Mouse (Mus musculus) embryonic facial prominence, embryonic 12.5 days (tissue): Measurements from ENCODE around the gene Tcp10c. TPM values are rescaled to one million over a fixed set of nuclear protein-coding genes. Genes with fewer than 3 reads are reported as not detected.
"Not testable (repeated sequence)": the region's sequence is repeated elsewhere in the genome, so short reads cannot be mapped to it uniquely, and the experiment has no call there.

Source experiments
- ATAC-seq: fragments of 200-750 bp; cut with Nextera tagmentation; 2 replicates; pipeline ENCODE4 v1.8.0; 2017; ENCODE audit not compliant: insufficient number of reproducible peaks, insufficient read depth, low FRiP score, low TSS enrichment
- H3K27ac ChIP-seq: fragments of 300-500 bp; sonication (generic); 2 replicates; pipeline ENCODE4 v1.5.1; 2016; ENCODE audit warnings: mild to moderate bottlenecking
- H3K27me3 ChIP-seq: fragments of 300-500 bp; sonication (generic); 2 replicates; pipeline ENCODE4 v1.6.1; 2016; ENCODE audit warnings: mild to moderate bottlenecking, moderate library complexity
- H3K36me3 ChIP-seq: fragments of 300-500 bp; sonication (generic); 2 replicates; pipeline ENCODE4 v1.6.1; 2016; ENCODE audit warnings: mild to moderate bottlenecking
- H3K4me1 ChIP-seq: fragments of 300-500 bp; sonication (generic); 2 replicates; pipeline ENCODE4 v1.6.1; 2016
- H3K4me2 ChIP-seq: fragments of 300-500 bp; sonication (generic); replicated peaks from 2 replicates; pipeline ENCODE4 v1.6.1; 2016; ENCODE audit warnings: mild to moderate bottlenecking, moderate library complexity
- H3K4me3 ChIP-seq: fragments of 300-500 bp; sonication (generic); 2 replicates; pipeline ENCODE4 v1.5.1; 2016; ENCODE audit warnings: mild to moderate bottlenecking
- H3K9ac ChIP-seq: fragments of 300-500 bp; sonication (generic); 2 replicates; pipeline ENCODE4 v1.6.1; 2016; ENCODE audit warnings: mild to moderate bottlenecking, moderate library complexity
- H3K9me3 ChIP-seq: fragments of 300-500 bp; sonication (generic); 2 replicates; pipeline ENCODE4 v1.6.1; 2016; ENCODE audit warnings: mild to moderate bottlenecking, moderate library complexity
- WGBS: fragments of 180-500 bp; shearing (Covaris S2); methylation state at CpG from one replicate; pipeline ENCODE4 v1.1.7; 2016; 5-methylcytosine and 5-hydroxymethylcytosine counted together
- polyA plus RNA-seq: library from polyadenylated mRNA; unstranded; fragments of >200 nt; fragmentation: Nextera tagmentation; extraction: Ambion mirVana; gene quantifications from 2 replicates; pipeline ENCODE4 v1.2.1, GENCODE M21; 2016

The Tcp10c gene
- polyA plus RNA-seq, 1 experiment from 2014 or later: not detected

GRCm38 (mm10) chr17:13402118-13402517 is 47.7 kb downstream of the Tcp10c start:
- H3K9ac ChIP-seq, H3K27ac ChIP-seq, H3K36me3 ChIP-seq, H3K4me3 ChIP-seq, ATAC-seq, H3K4me1 ChIP-seq, H3K4me2 ChIP-seq, H3K27me3 ChIP-seq: not testable (repeated sequence)
- peaks cover 28% of the 10 kb centered on the region for H3K9me3 ChIP-seq

- H3K36me3 ChIP-seq, H3K9ac ChIP-seq, H3K27me3 ChIP-seq, H3K4me2 ChIP-seq, H3K4me1 ChIP-seq, H3K4me3 ChIP-seq, H3K27ac ChIP-seq, ATAC-seq: not testable (repeated sequence)
- WGBS: 75% methylated on average over 5 of the region's 5 CpGs
- peaks cover 20% of the 10 kb centered on the region; the same call in 1 of the 2 replicates for H3K9me3 ChIP-seq
These were observed 49.3 kb downstream of the Tcp10c start for GRCm38 (mm10) chr17:13403527-13404131.

GRCm38 (mm10) chr17:13406023-13406422 is 51.7 kb downstream of the Tcp10c start:
- 0 out of 2 replicates have a peak, but pooled peaks cover 10% of the 10 kb centered on the region for H3K9me3 ChIP-seq
- H3K4me1 ChIP-seq, H3K9ac ChIP-seq, H3K27ac ChIP-seq, H3K36me3 ChIP-seq, ATAC-seq, H3K27me3 ChIP-seq, H3K4me3 ChIP-seq, H3K4me2 ChIP-seq: not testable (repeated sequence)
- 80% methylated on average over 3 of the region's 3 CpGs for WGBS

GRCm38 (mm10) chr17:13406701-13407100 is 52.3 kb downstream of the Tcp10c start:
- H3K4me3 ChIP-seq, ATAC-seq: not testable (repeated sequence)
- 88% methylated on average over 6 of the region's 6 CpGs for WGBS

GRCm38 (mm10) chr17:13407621-13408256 is 53.4 kb downstream of the Tcp10c start:
- not testable (repeated sequence) for H3K4me3 ChIP-seq, H3K9ac ChIP-seq, H3K4me1 ChIP-seq, H3K4me2 ChIP-seq, H3K27me3 ChIP-seq, H3K27ac ChIP-seq, H3K36me3 ChIP-seq
- WGBS: 87% methylated on average over 3 of the region's 4 CpGs
- H3K9me3 ChIP-seq: 0 out of 2 replicates have a peak, but pooled peaks cover 10% of the 10 kb centered on the region
- peak; percentile 68 for ATAC-seq

More at GRCm38 (mm10) chr17:13406701-13407100, 52.3 kb downstream of the Tcp10c start:
- not testable (repeated sequence) for H3K9ac ChIP-seq, H3K27me3 ChIP-seq, H3K4me2 ChIP-seq, H3K27ac ChIP-seq, H3K36me3 ChIP-seq, H3K4me1 ChIP-seq
- H3K9me3 ChIP-seq: 0 out of 2 replicates have a peak, but pooled peaks cover 10% of the 10 kb centered on the region

GRCm38 (mm10) chr17:13408257-13408633 is 53.9 kb downstream of the Tcp10c start:
- WGBS: 91% methylated on average over 11 of the region's 11 CpGs
- H3K4me3 ChIP-seq, H3K27me3 ChIP-seq, H3K27ac ChIP-seq, H3K36me3 ChIP-seq, ATAC-seq, H3K4me2 ChIP-seq, H3K4me1 ChIP-seq, H3K9ac ChIP-seq: not testable (repeated sequence)
- H3K9me3 ChIP-seq: 0 out of 2 replicates have a peak, but pooled peaks cover 10% of the 10 kb centered on the region

- not testable (repeated sequence) for H3K4me2 ChIP-seq, H3K36me3 ChIP-seq, H3K27ac ChIP-seq, ATAC-seq, H3K4me1 ChIP-seq, H3K9ac ChIP-seq, H3K4me3 ChIP-seq, H3K27me3 ChIP-seq, H3K9me3 ChIP-seq
- 93% methylated on average over 10 of the region's 12 CpGs for WGBS
These were observed 66.7 kb downstream of the Tcp10c start for GRCm38 (mm10) chr17:13421022-13421591.

GRCm38 (mm10) chr17:13422638-13423037 is 68.3 kb downstream of the Tcp10c start:
- not testable (repeated sequence) for H3K4me1 ChIP-seq, H3K27ac ChIP-seq, H3K27me3 ChIP-seq, H3K9ac ChIP-seq, H3K4me2 ChIP-seq, H3K36me3 ChIP-seq, H3K9me3 ChIP-seq, H3K4me3 ChIP-seq, ATAC-seq
- WGBS: 85% methylated on average over 5 of the region's 5 CpGs

- ATAC-seq, H3K4me3 ChIP-seq, H3K27ac ChIP-seq, H3K9ac ChIP-seq, H3K4me1 ChIP-seq, H3K36me3 ChIP-seq, H3K27me3 ChIP-seq, H3K4me2 ChIP-seq, H3K9me3 ChIP-seq: not testable (repeated sequence)
- WGBS: 73% methylated on average over 8 of the region's 8 CpGs
These were observed 69.1 kb downstream of the Tcp10c start for GRCm38 (mm10) chr17:13423373-13424024.

GRCm38 (mm10) chr17:13424321-13424720 is 69.9 kb downstream of the Tcp10c start:
- not testable (repeated sequence) for H3K27me3 ChIP-seq, H3K4me3 ChIP-seq, H3K27ac ChIP-seq, H3K4me1 ChIP-seq, H3K9ac ChIP-seq, H3K36me3 ChIP-seq, H3K4me2 ChIP-seq, H3K9me3 ChIP-seq, ATAC-seq
- 90% methylated on average over 6 of the region's 6 CpGs for WGBS

GRCm38 (mm10) chr17:13425694-13426093 is 71.3 kb downstream of the Tcp10c start:
- H3K9ac ChIP-seq, H3K36me3 ChIP-seq, H3K4me2 ChIP-seq, H3K27ac ChIP-seq, H3K4me3 ChIP-seq, H3K4me1 ChIP-seq, H3K9me3 ChIP-seq, H3K27me3 ChIP-seq: not testable (repeated sequence)
- 69% methylated on average over 2 of the region's 5 CpGs for WGBS
- 0 out of 2 replicates have a peak, but pooled peaks have one; percentile 55 for ATAC-seq

GRCm38 (mm10) chr17:13426508-13426907 is 72.1 kb downstream of the Tcp10c start:
- not testable (repeated sequence) for H3K36me3 ChIP-seq, ATAC-seq, H3K4me1 ChIP-seq, H3K9me3 ChIP-seq, H3K27me3 ChIP-seq, H3K27ac ChIP-seq, H3K4me2 ChIP-seq, H3K9ac ChIP-seq, H3K4me3 ChIP-seq
- 84% methylated on average over 4 of the region's 6 CpGs for WGBS
